Mouse (Mus musculus): ENCODE measurements at regions not wholly inside any gene's neighbourhood (a gene's known extent, or its start where the extent isn't known, plus 50 kb on each side); places are given as distances from the start of the nearest gene placed in this dataset.

GRCm38 (mm10) chr11:8061573-8061972, 602.8 kb downstream of the Tns3 start:
- H3K4me2 ChIP-seq (ENCODE audit: low read depth, low read length), result no peak overlapping the region
- WGBS (ENCODE audit: insufficient replicate concordance), result 58% methylated on average over 3 of the region's 3 CpGs
- H3K9ac ChIP-seq (replicated peaks), result no peak overlapping the region
- H3K27ac ChIP-seq (ENCODE audit: low read depth), result no peak overlapping the region
- no peaks in the 10 kb centered on the region for H3K27me3 ChIP-seq (ENCODE audit: insufficient read depth, low read length)
- DNase-seq (no peak), ATAC-seq (no peak)
- no peaks in the 10 kb centered on the region for H3K36me3 ChIP-seq (replicated peaks; ENCODE audit: insufficient read depth, low read length)
- H3K4me1 ChIP-seq (ENCODE audit: insufficient read depth), result no peaks in the 10 kb centered on the region
- H3K9me3 ChIP-seq (ENCODE audit: low read length), result no peaks in the 10 kb centered on the region
- no peak for TF ChIP-seq CTCF (IDR thresholded peaks at IDR 0.05; ENCODE audit: low read depth)
- no peak for TF ChIP-seq EP300 (IDR thresholded peaks at IDR 0.05; ENCODE audit: low read depth)
- H3K4me3 ChIP-seq (ENCODE audit: low read depth, low read length), result no peak overlapping the region

GRCm38 (mm10) chr11:8051499-8051898, 612.8 kb downstream of the Tns3 start:
- H3K27me3 ChIP-seq (ENCODE audit: insufficient read depth, low read length), result no peaks in the 10 kb centered on the region
- TF ChIP-seq CTCF (IDR thresholded peaks at IDR 0.05; ENCODE audit: low read depth) (no peak), EP300 (IDR thresholded peaks at IDR 0.05; ENCODE audit: low read depth) (no peak)
- H3K4me3 ChIP-seq (ENCODE audit: low read depth, low read length), result no peak overlapping the region
- 52% methylated on average over 4 of the region's 4 CpGs for WGBS (ENCODE audit: insufficient replicate concordance)
- ATAC-seq (no peak), DNase-seq (no peak)
- no peaks in the 10 kb centered on the region for H3K9me3 ChIP-seq (ENCODE audit: low read length)
- H3K4me2 ChIP-seq (ENCODE audit: low read depth, low read length), result no peak overlapping the region
- H3K9ac ChIP-seq (replicated peaks), result no peak overlapping the region
- no peaks in the 10 kb centered on the region for H3K4me1 ChIP-seq (ENCODE audit: insufficient read depth)
- H3K27ac ChIP-seq (ENCODE audit: low read depth), result no peak overlapping the region
- no peaks in the 10 kb centered on the region for H3K36me3 ChIP-seq (replicated peaks; ENCODE audit: insufficient read depth, low read length)

GRCm38 (mm10) chr11:8045086-8045485, 619.2 kb downstream of the Tns3 start:
- H3K4me2 ChIP-seq (ENCODE audit: low read depth, low read length), result no peak overlapping the region
- peak; percentile 48 for ATAC-seq
- 44% methylated on average over 3 of the region's 3 CpGs for WGBS (ENCODE audit: insufficient replicate concordance)

GRCm38 (mm10) chr11:8030119-8030518, 634.2 kb downstream of the Tns3 start:
- WGBS (ENCODE audit: insufficient replicate concordance), result 54% methylated on average over 2 of the region's 2 CpGs
- Histone ChIP-seq H3K9me3 (ENCODE audit: low read length) (no peaks in the 10 kb centered on the region), H3K4me1 (ENCODE audit: insufficient read depth) (no peaks in the 10 kb centered on the region), H3K4me3 (ENCODE audit: low read depth, low read length) (no peak overlapping the region), H3K9ac (replicated peaks) (no peak overlapping the region), H3K36me3 (replicated peaks; ENCODE audit: insufficient read depth, low read length) (no peaks in the 10 kb centered on the region), H3K27me3 (ENCODE audit: insufficient read depth, low read length) (no peaks in the 10 kb centered on the region), H3K4me2 (ENCODE audit: low read depth, low read length) (no peak overlapping the region), H3K27ac (ENCODE audit: low read depth) (no peak overlapping the region)
- ATAC-seq (no peak), DNase-seq (no peak)
- TF ChIP-seq EP300 (IDR thresholded peaks at IDR 0.05; ENCODE audit: low read depth) (no peak), CTCF (IDR thresholded peaks at IDR 0.05; ENCODE audit: low read depth) (no peak)

More at GRCm38 (mm10) chr11:8045086-8045485, 619.2 kb downstream of the Tns3 start:
- Histone ChIP-seq H3K4me3 (ENCODE audit: low read depth, low read length) (no peak overlapping the region), H3K9me3 (ENCODE audit: low read length) (no peaks in the 10 kb centered on the region), H3K27me3 (ENCODE audit: insufficient read depth, low read length) (no peaks in the 10 kb centered on the region), H3K36me3 (replicated peaks; ENCODE audit: insufficient read depth, low read length) (no peaks in the 10 kb centered on the region), H3K4me1 (ENCODE audit: insufficient read depth) (no peaks in the 10 kb centered on the region), H3K9ac (replicated peaks) (no peak overlapping the region), H3K27ac (ENCODE audit: low read depth) (no peak overlapping the region)
- DNase-seq, result peak; percentile 22
- TF ChIP-seq EP300 (IDR thresholded peaks at IDR 0.05; ENCODE audit: low read depth) (no peak), CTCF (IDR thresholded peaks at IDR 0.05; ENCODE audit: low read depth) (no peak)

GRCm38 (mm10) chr11:8007801-8008200, 656.5 kb downstream of the Tns3 start:
- H3K27me3 ChIP-seq (ENCODE audit: insufficient read depth, low read length), result no peaks in the 10 kb centered on the region
- no peak overlapping the region for H3K4me2 ChIP-seq (ENCODE audit: low read depth, low read length)
- H3K4me3 ChIP-seq (ENCODE audit: low read depth, low read length), result no peak overlapping the region
- H3K36me3 ChIP-seq (replicated peaks; ENCODE audit: insufficient read depth, low read length), result no peaks in the 10 kb centered on the region
- no peak for DNase-seq
- TF ChIP-seq CTCF (IDR thresholded peaks at IDR 0.05; ENCODE audit: low read depth) (no peak), EP300 (IDR thresholded peaks at IDR 0.05; ENCODE audit: low read depth) (no peak)
- 76% methylated on average over 1 of the region's 1 CpGs for WGBS (ENCODE audit: insufficient replicate concordance)
- H3K4me1 ChIP-seq (ENCODE audit: insufficient read depth), result no peaks in the 10 kb centered on the region
- no peak for ATAC-seq
- no peak overlapping the region for H3K9ac ChIP-seq (replicated peaks)
- H3K27ac ChIP-seq (ENCODE audit: low read depth), result no peak overlapping the region
- H3K9me3 ChIP-seq (ENCODE audit: low read length), result no peaks in the 10 kb centered on the region

- Histone ChIP-seq H3K9me3 (ENCODE audit: low read length) (no peaks in the 10 kb centered on the region), H3K27ac (ENCODE audit: low read depth) (no peak overlapping the region), H3K9ac (replicated peaks) (no peak overlapping the region), H3K27me3 (ENCODE audit: insufficient read depth, low read length) (no peaks in the 10 kb centered on the region), H3K4me3 (ENCODE audit: low read depth, low read length) (no peak overlapping the region), H3K4me1 (ENCODE audit: insufficient read depth) (no peaks in the 10 kb centered on the region), H3K4me2 (ENCODE audit: low read depth, low read length) (no peak overlapping the region), H3K36me3 (replicated peaks; ENCODE audit: insufficient read depth, low read length) (no peaks in the 10 kb centered on the region)
- DNase-seq (no peak), ATAC-seq (no peak)
- no peak for TF ChIP-seq EP300 (IDR thresholded peaks at IDR 0.05; ENCODE audit: low read depth)
- TF ChIP-seq CTCF (IDR thresholded peaks at IDR 0.05; ENCODE audit: low read depth), result no peak
These were observed 683.3 kb downstream of the Tns3 start for GRCm38 (mm10) chr11:7981031-7981430.

- no peak overlapping the region for H3K4me2 ChIP-seq (ENCODE audit: low read depth, low read length)
- no peak for DNase-seq
- no peak for TF ChIP-seq CTCF (IDR thresholded peaks at IDR 0.05; ENCODE audit: low read depth)
- no peak for TF ChIP-seq EP300 (IDR thresholded peaks at IDR 0.05; ENCODE audit: low read depth)
- ATAC-seq, result no peak
- no peaks in the 10 kb centered on the region for H3K36me3 ChIP-seq (replicated peaks; ENCODE audit: insufficient read depth, low read length)
- H3K27me3 ChIP-seq (ENCODE audit: insufficient read depth, low read length), result no peaks in the 10 kb centered on the region
- H3K4me1 ChIP-seq (ENCODE audit: insufficient read depth), result no peaks in the 10 kb centered on the region
- H3K9ac ChIP-seq (replicated peaks), result no peak overlapping the region
- H3K9me3 ChIP-seq (ENCODE audit: low read length), result no peaks in the 10 kb centered on the region
- no peak overlapping the region for H3K27ac ChIP-seq (ENCODE audit: low read depth)
- 72% methylated on average over 9 of the region's 9 CpGs for WGBS (ENCODE audit: insufficient replicate concordance)
- no peak overlapping the region for H3K4me3 ChIP-seq (ENCODE audit: low read depth, low read length)
These were observed 688.5 kb downstream of the Tns3 start for GRCm38 (mm10) chr11:7975845-7976244.
